Mouse (Mus musculus) stomach, postnatal 0 days (tissue): ENCODE measurements at regions not wholly inside any gene's neighbourhood (a gene's known extent, or its start where the extent isn't known, plus 50 kb on each side); places are given as distances from the start of the nearest gene placed in this dataset.

Experiments
- ATAC-seq: fragments of 200-750 bp; cut with Nextera tagmentation; 2 replicates; pipeline ENCODE4 v1.8.0; 2017; ENCODE audit not compliant: low FRiP score, low TSS enrichment
- DNase-seq: peaks from one replicate; pipeline ENCODE4 v3.0.0-alpha.2; 2016; ENCODE audit warnings: low spot score
- H3K27ac ChIP-seq: fragments of 300-500 bp; sonication (generic); replicated peaks from 2 replicates; pipeline ENCODE4 v1.5.1; 2014; ENCODE audit warnings: mild to moderate bottlenecking, control low read depth
- H3K27me3 ChIP-seq: fragments of 300-500 bp; sonication (generic); 2 replicates; pipeline ENCODE4 v1.6.1; 2014; ENCODE audit warnings: low read length; ENCODE audit not compliant: control insufficient read depth, insufficient read depth
- H3K36me3 ChIP-seq: fragments of 300-500 bp; sonication (generic); 2 replicates; pipeline ENCODE4 v1.6.1; 2014; ENCODE audit warnings: low read length, mixed read lengths; ENCODE audit not compliant: control insufficient read depth, insufficient read depth
- H3K4me1 ChIP-seq: fragments of 300-500 bp; sonication (generic); replicated peaks from 2 replicates; pipeline ENCODE4 v1.6.1; 2014; ENCODE audit warnings: antibody characterized with exemption; ENCODE audit not compliant: control insufficient read depth, insufficient read depth
- H3K4me2 ChIP-seq: fragments of 300-500 bp; sonication (generic); replicated peaks from 2 replicates; pipeline ENCODE4 v1.6.1; 2014; ENCODE audit warnings: low read depth, mild to moderate bottlenecking, control low read depth, moderate library complexity
- H3K4me3 ChIP-seq: fragments of 300-500 bp; sonication (generic); 2 replicates; pipeline ENCODE4 v1.5.1; 2014; ENCODE audit warnings: low read depth, low read length, control low read depth
- H3K9ac ChIP-seq: fragments of 300-500 bp; sonication (generic); 2 replicates; pipeline ENCODE4 v1.6.1; 2014; ENCODE audit warnings: mild to moderate bottlenecking, low read length, control low read depth, mixed read lengths
- H3K9me3 ChIP-seq: fragments of 300-500 bp; sonication (generic); 2 replicates; pipeline ENCODE4 v1.6.1; 2016; ENCODE audit warnings: low read length; ENCODE audit not compliant: control insufficient read depth
- CTCF ChIP-seq: IDR thresholded peaks from 2 replicates; pipeline ENCODE4 v1.5.1; 2016; ENCODE audit warnings: antibody characterized with exemption, low read depth, mild to moderate bottlenecking, moderate library complexity
- EP300 ChIP-seq: optimal IDR thresholded peaks from 2 replicates; pipeline ENCODE3; 2016; ENCODE audit warnings: antibody characterized with exemption
- WGBS: fragments of 180-500 bp; shearing (Covaris S2); extraction: QIAGEN DNeasy Blood & Tissue Kit; methylation state at CpG from one replicate; pipeline ENCODE4 v1.1.7; 2014; 5-methylcytosine and 5-hydroxymethylcytosine counted together

DNA sequence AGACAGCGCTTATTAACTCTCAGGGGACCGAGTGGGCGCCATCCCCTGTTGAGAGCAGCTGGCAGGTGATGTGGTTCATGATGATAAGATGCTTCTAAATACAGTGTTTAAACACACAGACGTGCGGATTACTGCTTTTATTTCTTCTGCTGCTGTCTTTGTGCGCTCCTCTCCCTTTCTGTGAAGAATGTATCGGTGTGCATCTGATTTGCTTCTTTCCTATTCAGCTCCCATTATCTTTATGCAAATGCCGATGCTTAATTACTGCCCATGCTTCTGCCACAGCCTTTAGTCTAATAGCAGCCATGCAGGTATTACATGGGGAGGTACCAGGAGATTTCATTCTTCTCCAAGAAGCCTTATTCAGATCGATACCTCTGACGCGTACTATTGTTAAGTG, 240.6 kb upstream of the Smlr1 start:
- Histone ChIP-seq H3K27me3 (no peaks in the 10 kb centered on the region), H3K9ac (no peak overlapping the region), H3K4me3 (no peak overlapping the region), H3K27ac (no peak overlapping the region), H3K4me1 (no peaks in the 10 kb centered on the region), H3K9me3 (no peaks in the 10 kb centered on the region), H3K36me3 (no peaks in the 10 kb centered on the region), H3K4me2 (no peak overlapping the region)
- TF ChIP-seq EP300 (no peak), CTCF (no peak)
- no peak for ATAC-seq
- no peak for DNase-seq
- 84% methylated on average over 11 of the region's 11 CpGs for WGBS

DNA sequence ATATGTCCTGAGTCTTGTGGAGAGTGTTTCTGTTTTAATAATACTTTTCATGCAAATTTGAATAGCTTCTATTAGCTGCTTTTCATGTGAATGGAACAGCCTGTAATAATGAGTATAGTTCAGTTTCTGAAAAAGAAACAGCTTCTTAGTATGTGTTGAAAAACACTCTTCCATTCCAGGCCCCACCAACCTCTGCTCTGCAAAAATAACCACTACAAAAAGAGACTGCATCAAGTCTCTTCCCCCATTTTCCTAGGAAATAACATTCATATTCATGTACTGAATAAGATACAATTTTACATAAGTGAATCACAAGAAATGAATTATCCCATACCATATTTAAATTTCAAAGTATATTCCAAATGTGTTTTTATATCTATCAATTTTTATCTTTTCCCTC, 234.0 kb upstream of the Smlr1 start:
- no peaks in the 10 kb centered on the region for H3K9me3 ChIP-seq
- no peaks in the 10 kb centered on the region for H3K36me3 ChIP-seq
- no peak overlapping the region for H3K4me3 ChIP-seq
- H3K4me1 ChIP-seq = no peaks in the 10 kb centered on the region
- no peak overlapping the region for H3K27ac ChIP-seq
- H3K4me2 ChIP-seq = no peak overlapping the region
- H3K27me3 ChIP-seq = no peaks in the 10 kb centered on the region
- TF ChIP-seq CTCF (no peak), EP300 (no peak)
- ATAC-seq (no peak), DNase-seq (no peak)
- no peak overlapping the region for H3K9ac ChIP-seq

DNA sequence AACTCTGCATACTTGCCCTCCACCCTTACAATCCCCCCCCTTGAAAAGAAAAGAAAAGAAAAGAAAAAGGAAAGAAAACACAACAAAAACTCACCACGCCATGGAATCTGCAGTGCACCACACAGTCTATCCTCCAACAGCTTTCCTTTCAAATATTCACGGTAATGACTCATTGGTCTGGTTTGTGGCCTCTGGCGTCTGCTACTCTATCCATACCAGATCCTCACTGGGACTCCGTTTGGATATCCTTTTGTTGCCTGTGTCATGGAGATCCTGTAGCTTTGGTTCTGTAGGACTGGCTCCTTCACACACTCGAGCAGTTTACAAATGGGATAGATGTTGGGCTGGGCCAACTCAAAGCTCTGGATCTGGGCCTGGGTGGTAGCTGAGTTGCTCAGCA, 232.4 kb upstream of the Smlr1 start:
- no peak overlapping the region for H3K9ac ChIP-seq
- TF ChIP-seq CTCF = no peak
- H3K4me1 ChIP-seq = no peaks in the 10 kb centered on the region
- no peak for ATAC-seq
- no peak overlapping the region for H3K27ac ChIP-seq
- H3K36me3 ChIP-seq = no peaks in the 10 kb centered on the region
- no peaks in the 10 kb centered on the region for H3K27me3 ChIP-seq
- no peak overlapping the region for H3K4me3 ChIP-seq
- 76% methylated on average over 5 of the region's 5 CpGs for WGBS
- no peak for DNase-seq
- no peaks in the 10 kb centered on the region for H3K9me3 ChIP-seq
- H3K4me2 ChIP-seq = no peak overlapping the region

DNA sequence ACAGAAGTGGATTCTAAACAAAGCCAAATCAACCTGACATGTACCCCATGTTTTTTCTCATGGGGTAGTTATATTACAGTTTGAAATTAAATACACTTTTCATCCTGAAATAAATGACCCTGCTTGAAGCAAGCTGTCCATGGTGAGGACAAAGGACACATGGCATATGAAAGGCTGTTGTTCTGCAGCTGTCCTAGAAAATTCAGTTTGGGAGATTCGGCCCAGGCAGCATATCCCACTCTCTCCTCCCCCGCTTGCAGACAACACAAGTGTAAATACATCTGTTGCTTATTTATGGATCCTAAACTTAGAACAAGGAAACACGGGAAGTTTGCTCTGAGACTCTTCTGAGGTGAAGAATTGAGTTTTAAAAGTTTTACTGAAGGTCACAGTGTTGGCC, 218.2 kb upstream of the Smlr1 start:
- no peak for TF ChIP-seq CTCF
- no peak for TF ChIP-seq EP300
- no peak for ATAC-seq
- 51% methylated on average over 3 of the region's 3 CpGs for WGBS

DNA sequence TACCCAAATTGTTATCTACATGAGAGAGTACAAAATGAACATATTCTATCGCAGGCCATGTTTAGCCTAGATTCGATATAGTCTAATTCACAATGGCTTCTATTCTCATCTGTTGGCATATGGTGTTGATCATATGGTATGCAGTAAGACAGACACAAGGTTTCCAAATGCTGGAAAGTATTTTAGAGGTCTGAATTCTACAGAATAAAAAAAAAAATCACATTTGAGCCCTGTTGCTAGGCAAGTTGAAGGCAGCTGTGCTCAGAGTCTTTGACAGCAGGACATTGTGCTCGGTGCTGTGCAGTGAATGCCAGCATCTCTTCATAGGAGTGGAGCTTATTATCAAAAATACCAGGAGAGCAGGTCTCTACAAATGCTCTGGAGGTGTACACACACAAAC, 206.6 kb upstream of the Smlr1 start:
- TF ChIP-seq CTCF (no peak), EP300 (no peak)
- no peaks in the 10 kb centered on the region for H3K4me1 ChIP-seq
- no peak for DNase-seq
- H3K4me3 ChIP-seq = no peak overlapping the region
- no peak overlapping the region for H3K9ac ChIP-seq
- 70% methylated on average over 3 of the region's 3 CpGs for WGBS
- no peaks in the 10 kb centered on the region for H3K27me3 ChIP-seq
- ATAC-seq = no peak
- H3K4me2 ChIP-seq = no peak overlapping the region
- H3K36me3 ChIP-seq = no peaks in the 10 kb centered on the region
- no peaks in the 10 kb centered on the region for H3K9me3 ChIP-seq
- H3K27ac ChIP-seq = no peak overlapping the region

More for the DNA sequence above, 218.2 kb upstream of the Smlr1 start:
- Histone ChIP-seq H3K27me3 (no peaks in the 10 kb centered on the region), H3K27ac (no peak overlapping the region), H3K4me3 (no peak overlapping the region), H3K4me2 (no peak overlapping the region), H3K9me3 (no peaks in the 10 kb centered on the region), H3K9ac (no peak overlapping the region), H3K4me1 (no peaks in the 10 kb centered on the region), H3K36me3 (no peaks in the 10 kb centered on the region)
- DNase-seq = no peak

DNA sequence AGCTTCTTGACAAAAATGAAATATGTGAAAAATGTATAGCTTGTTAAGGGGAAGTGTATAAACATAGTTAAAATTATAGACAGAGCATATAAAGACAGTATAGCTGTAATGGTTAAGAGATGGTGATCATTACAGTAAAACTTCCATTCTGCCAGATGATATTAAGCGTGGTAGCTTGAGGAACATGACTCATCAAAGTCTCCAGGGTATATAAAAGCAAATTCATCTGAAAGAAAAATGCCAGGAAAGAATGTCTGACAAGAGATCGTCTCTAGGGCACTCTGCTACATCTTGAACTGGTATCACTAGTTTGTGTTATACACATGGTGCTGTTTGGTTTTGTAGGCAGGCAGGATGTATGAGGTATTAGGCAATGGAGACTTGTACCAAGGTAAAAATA, 204.9 kb upstream of the Smlr1 start:
- no peaks in the 10 kb centered on the region for H3K9me3 ChIP-seq
- H3K27ac ChIP-seq = no peak overlapping the region
- H3K4me1 ChIP-seq = no peaks in the 10 kb centered on the region
- DNase-seq (no peak), ATAC-seq (no peak)
- H3K27me3 ChIP-seq = no peaks in the 10 kb centered on the region
- no peaks in the 10 kb centered on the region for H3K36me3 ChIP-seq
- TF ChIP-seq CTCF (no peak), EP300 (no peak)
- no peak overlapping the region for H3K9ac ChIP-seq
- no peak overlapping the region for H3K4me2 ChIP-seq
- no peak overlapping the region for H3K4me3 ChIP-seq
- 63% methylated on average over 2 of the region's 2 CpGs for WGBS
